Mouse (Mus musculus) gastrocnemius, postnatal 14 days (tissue): ENCODE data around the gene Ammecr1. TPM values are rescaled to one million over a fixed set of nuclear protein-coding genes. Genes with fewer than 3 reads are reported as not detected.

Experiments
- microRNA-seq, 2 experiments: library from miRNA; unstranded; fragments of <30 nt; microRNA quantifications; one replicate each; pipeline ENCODE4 v1.2.0; 2021
- total RNA-seq, 2 experiments: library from RNA; stranded (reverse); gene quantifications; 2 replicates each; pipeline ENCODE4 v1.2.3; 2021

The Ammecr1 gene
- total RNA-seq, 2 experiments from 2014 or later = 7.5 to 10.6 TPM

Small RNA genes lying within 50 kb of the gene (microRNA-seq; reads per million reads assigned to microRNA genes)
- gene Gm44351 = 0 reads per million in 2 experiments

Other genes starting within 250 kb of the Ammecr1 start
- gene Rtl9, start 132.9 kb upstream of the Ammecr1 start, total RNA-seq = under 1 TPM; 0.35 to 0.37 TPM